Mouse (Mus musculus) midbrain, embryonic 10.5 days (tissue): ENCODE measurements around the gene Nav2. TPM values are rescaled to one million over a fixed set of nuclear protein-coding genes. Genes with fewer than 3 reads are reported as not detected.
A peak's percentile ranks its signal among the peaks of the same experiment; 100 is the strongest.

Experiments
- DNase-seq: peaks from one replicate; pipeline ENCODE4 v3.0.0-alpha.2; 2017; ENCODE audit warnings: low spot score
- H3K27ac ChIP-seq: fragments of 300-500 bp; sonication (generic); replicated peaks from 2 replicates; pipeline ENCODE4 v1.5.1; 2016; ENCODE audit warnings: mild to moderate bottlenecking
- H3K27me3 ChIP-seq: fragments of 300-500 bp; sonication (generic); 2 replicates; pipeline ENCODE4 v1.6.1; 2016; ENCODE audit warnings: low read depth, mild to moderate bottlenecking; ENCODE audit not compliant: poor library complexity, severe bottlenecking
- H3K36me3 ChIP-seq: fragments of 300-500 bp; sonication (generic); 2 replicates; pipeline ENCODE4 v1.6.1; 2016; ENCODE audit warnings: mild to moderate bottlenecking, moderate library complexity
- H3K4me1 ChIP-seq: fragments of 300-500 bp; sonication (generic); 2 replicates; pipeline ENCODE4 v1.6.1; 2016
- H3K4me3 ChIP-seq: fragments of 300-500 bp; sonication (generic); 2 replicates; pipeline ENCODE4 v1.5.1; 2016; ENCODE audit warnings: mild to moderate bottlenecking, moderate library complexity
- H3K9me3 ChIP-seq: fragments of 300-500 bp; sonication (generic); replicated peaks from 2 replicates; pipeline ENCODE4 v1.6.1; 2016; ENCODE audit warnings: mild to moderate bottlenecking
- WGBS: fragments of 180-500 bp; shearing (Covaris S2); methylation state at CpG from one replicate; pipeline ENCODE4 v1.1.7; 2016; 5-methylcytosine and 5-hydroxymethylcytosine counted together
- polyA plus RNA-seq: library from polyadenylated mRNA; unstranded; fragments of >200 nt; fragmentation: Nextera tagmentation; extraction: Ambion mirVana; gene quantifications from 2 replicates; pipeline ENCODE4 v1.2.1, GENCODE M21; 2016

Gene Nav2
- polyA plus RNA-seq, 1 experiment from 2014 or later, result 13.7 TPM

DNA sequence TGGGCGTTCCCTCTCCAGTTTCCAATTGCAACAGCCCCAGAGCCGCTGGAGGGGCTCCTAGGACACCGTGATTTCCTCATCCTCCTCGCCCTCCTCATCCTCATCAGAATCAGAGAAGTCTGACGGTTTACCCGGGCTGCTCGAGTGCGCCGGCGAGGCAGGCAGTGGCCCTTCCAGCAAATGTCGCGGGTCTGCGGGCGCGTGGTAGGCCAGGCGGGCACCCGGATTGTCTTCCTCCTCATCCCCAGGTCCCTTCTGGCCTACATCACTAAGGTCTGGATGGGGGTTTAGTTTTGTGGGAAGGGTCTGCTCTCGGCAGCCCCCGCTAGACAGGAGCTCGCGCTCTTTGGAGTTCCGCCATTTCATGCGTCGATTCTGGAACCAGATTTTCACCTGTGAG, 723.9 kb downstream of the Nav2 start:
- no peaks in the 10 kb centered on the region for H3K9me3 ChIP-seq
- 4% methylated on average over 24 of the region's 24 CpGs for WGBS
- peaks cover 100% of the 10 kb centered on the region for H3K27me3 ChIP-seq
- peak overlapping the region; percentile 87 for H3K27ac ChIP-seq
- H3K4me3 ChIP-seq, result peak overlapping the region; percentile 60
- peaks cover 31% of the 10 kb centered on the region for H3K36me3 ChIP-seq
- DNase-seq, result peak; percentile 37
- peaks cover 53% of the 10 kb centered on the region for H3K4me1 ChIP-seq

GRCm38 (mm10) chr7:49633375-49633956, 725.0 kb downstream of the Nav2 start:
- peak overlapping the region; percentile 60 for H3K4me3 ChIP-seq
- peak; percentile 65 for DNase-seq
- peaks cover 31% of the 10 kb centered on the region for H3K36me3 ChIP-seq
- under 1% methylated on average over 33 of the region's 33 CpGs for WGBS
- H3K27me3 ChIP-seq, result peaks cover 100% of the 10 kb centered on the region
- peaks cover 64% of the 10 kb centered on the region for H3K4me1 ChIP-seq
- no peaks in the 10 kb centered on the region for H3K9me3 ChIP-seq
- H3K27ac ChIP-seq, result peak overlapping the region; percentile 87

- H3K9me3 ChIP-seq, result no peaks in the 10 kb centered on the region
- H3K4me1 ChIP-seq, result peaks cover 74% of the 10 kb centered on the region
- peak overlapping the region; percentile 87 for H3K27ac ChIP-seq
- peaks cover 100% of the 10 kb centered on the region for H3K27me3 ChIP-seq
- DNase-seq, result peak; percentile 56
- WGBS, result under 1% methylated on average over 26 of the region's 26 CpGs
- H3K4me3 ChIP-seq, result peak overlapping the region; percentile 60
- H3K36me3 ChIP-seq, result peaks cover 31% of the 10 kb centered on the region
These were observed 726.0 kb downstream of the Nav2 start for GRCm38 (mm10) chr7:49634291-49635073.

DNA sequence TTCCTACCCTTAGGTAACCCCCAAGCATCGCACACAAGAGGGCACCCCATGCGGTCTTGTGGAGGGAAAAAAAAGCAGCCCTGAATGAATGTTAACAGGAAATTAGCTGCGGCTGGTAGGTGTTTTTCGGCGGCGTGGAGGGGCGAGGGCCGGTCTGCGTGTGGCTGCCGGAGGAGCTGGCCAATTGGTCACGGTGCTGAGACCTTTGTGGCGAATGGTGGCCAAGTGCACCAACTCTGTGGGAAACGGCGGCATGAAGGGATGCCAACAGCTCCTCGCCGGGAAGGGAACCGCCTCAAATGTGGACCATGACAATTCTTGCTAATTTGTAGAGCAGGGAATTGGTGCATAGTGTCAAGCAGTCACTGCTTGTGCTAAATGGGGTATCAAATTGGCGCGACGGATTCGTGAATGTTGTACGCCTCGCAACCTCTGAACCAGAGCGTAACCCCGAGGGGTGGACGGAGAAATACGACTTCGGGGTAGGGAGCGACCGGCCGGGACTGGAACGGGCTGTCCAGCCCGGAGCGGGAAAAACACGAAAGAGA, 726.6 kb downstream of the Nav2 start:
- H3K4me3 ChIP-seq, result peak overlapping the region; percentile 60
- peaks cover 100% of the 10 kb centered on the region for H3K27me3 ChIP-seq
- WGBS, result under 1% methylated on average over 35 of the region's 35 CpGs
- peak overlapping the region; percentile 87 for H3K27ac ChIP-seq
- peak; percentile 80 for DNase-seq
- H3K36me3 ChIP-seq, result peaks cover 31% of the 10 kb centered on the region
- no peaks in the 10 kb centered on the region for H3K9me3 ChIP-seq
- peaks cover 81% of the 10 kb centered on the region for H3K4me1 ChIP-seq

- Histone ChIP-seq H3K27me3 (peaks cover 100% of the 10 kb centered on the region), H3K4me3 (peak overlapping the region; percentile 60), H3K27ac (peak overlapping the region; percentile 87), H3K9me3 (no peaks in the 10 kb centered on the region), H3K4me1 (peaks cover 89% of the 10 kb centered on the region), H3K36me3 (peaks cover 26% of the 10 kb centered on the region)
- WGBS, result under 1% methylated on average over 22 of the region's 22 CpGs
- peak; percentile 53 for DNase-seq
These were observed 727.5 kb downstream of the Nav2 start for GRCm38 (mm10) chr7:49635971-49636370.

- WGBS, result under 1% methylated on average over 33 of the region's 33 CpGs
- DNase-seq, result peak; percentile 84
- H3K27ac ChIP-seq, result peak within 1 kb of the TSS; percentile 87
- peaks cover 95% of the 10 kb centered on the region for H3K4me1 ChIP-seq
- peaks cover 100% of the 10 kb centered on the region for H3K27me3 ChIP-seq
- no peaks in the 10 kb centered on the region for H3K9me3 ChIP-seq
- peak within 1 kb of the TSS; percentile 60 for H3K4me3 ChIP-seq
- peaks cover 20% of the 10 kb centered on the region for H3K36me3 ChIP-seq
These were observed 728.1 kb downstream of the Nav2 start, which contains the start of gene Dbx1 for GRCm38 (mm10) chr7:49636491-49637115. Dbx1 (minus strand) TSS chr7:49636849.

- Histone ChIP-seq H3K4me3 (peak overlapping the region; percentile 60), H3K36me3 (peaks cover 13% of the 10 kb centered on the region), H3K4me1 (peaks cover 97% of the 10 kb centered on the region), H3K27ac (peak overlapping the region; percentile 87), H3K27me3 (peaks cover 100% of the 10 kb centered on the region), H3K9me3 (no peaks in the 10 kb centered on the region)
- WGBS, result under 1% methylated on average over 9 of the region's 9 CpGs
- peak; percentile 39 for DNase-seq
These were observed 728.8 kb downstream of the Nav2 start for GRCm38 (mm10) chr7:49637281-49637680.

GRCm38 (mm10) chr7:49637851-49638663, 729.5 kb downstream of the Nav2 start:
- peaks cover 5% of the 10 kb centered on the region for H3K36me3 ChIP-seq
- H3K4me1 ChIP-seq, result peaks cover 90% of the 10 kb centered on the region
- peaks cover 100% of the 10 kb centered on the region for H3K27me3 ChIP-seq
- peak overlapping the region; percentile 87 for H3K27ac ChIP-seq
- peak overlapping the region; percentile 60 for H3K4me3 ChIP-seq
- no peaks in the 10 kb centered on the region for H3K9me3 ChIP-seq
- WGBS, result under 1% methylated on average over 21 of the region's 21 CpGs
- peak; percentile 65 for DNase-seq

- peak overlapping the region; percentile 83 for H3K27ac ChIP-seq
- peaks cover 79% of the 10 kb centered on the region for H3K4me1 ChIP-seq
- peaks cover 99% of the 10 kb centered on the region for H3K27me3 ChIP-seq
- H3K4me3 ChIP-seq, result peak overlapping the region; percentile 60
- no peaks in the 10 kb centered on the region for H3K9me3 ChIP-seq
- DNase-seq, result peak; percentile 45
- WGBS, result under 1% methylated on average over 35 of the region's 35 CpGs
- no peaks in the 10 kb centered on the region for H3K36me3 ChIP-seq
These were observed 730.6 kb downstream of the Nav2 start for GRCm38 (mm10) chr7:49638941-49639776.

DNA sequence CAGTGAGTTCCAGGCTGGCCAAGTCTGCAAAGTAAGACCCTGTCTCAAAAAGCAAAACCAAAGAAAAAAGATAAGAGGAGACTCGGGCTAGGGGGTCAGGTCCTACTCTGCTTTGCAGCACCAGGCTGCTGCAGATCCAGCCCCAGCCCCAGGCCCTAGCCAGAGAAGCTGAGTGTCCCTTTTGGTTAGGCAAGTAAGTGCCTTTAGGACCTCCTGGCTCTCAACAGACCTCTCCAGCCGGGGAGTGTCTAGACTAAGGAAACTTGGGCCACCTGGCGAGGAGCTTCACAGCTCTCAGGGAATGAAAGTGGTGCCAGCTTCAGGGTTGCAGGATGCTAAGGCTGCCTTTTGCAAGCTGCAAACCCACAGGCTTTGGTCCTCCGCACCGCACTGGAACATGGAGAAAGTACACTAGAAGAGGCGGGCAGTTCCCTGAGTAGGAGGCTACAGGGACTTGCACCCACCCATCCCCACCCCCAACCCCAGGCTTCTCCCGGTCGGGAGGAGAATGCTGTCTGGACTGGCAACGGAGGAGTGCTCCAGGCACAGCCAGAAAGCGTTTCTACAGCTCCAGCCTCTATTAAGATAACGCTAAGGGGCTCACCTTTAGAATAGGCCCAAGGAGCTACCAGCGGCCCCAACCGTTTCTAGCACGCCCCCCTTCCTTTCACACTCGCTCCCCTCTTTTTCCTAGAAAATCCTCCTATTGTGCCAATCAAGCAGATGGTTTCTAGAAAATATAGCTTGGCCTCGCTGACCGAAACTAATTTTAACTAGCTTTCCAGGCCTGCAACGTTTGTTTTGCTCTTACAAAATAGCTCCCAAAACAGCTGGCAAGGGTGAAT, 731.6 kb downstream of the Nav2 start:
- no peaks in the 10 kb centered on the region for H3K36me3 ChIP-seq
- H3K9me3 ChIP-seq, result no peaks in the 10 kb centered on the region
- peak overlapping the region; percentile 60 for H3K4me3 ChIP-seq
- H3K4me1 ChIP-seq, result peaks cover 72% of the 10 kb centered on the region
- peak overlapping the region; percentile 83 for H3K27ac ChIP-seq
- peak; percentile 58 for DNase-seq
- 7% methylated on average over 18 of the region's 18 CpGs for WGBS
- peaks cover 99% of the 10 kb centered on the region for H3K27me3 ChIP-seq
